Comparison of ENCODE assay signal across 35 mouse cellular contexts in the genomic region with DNA sequence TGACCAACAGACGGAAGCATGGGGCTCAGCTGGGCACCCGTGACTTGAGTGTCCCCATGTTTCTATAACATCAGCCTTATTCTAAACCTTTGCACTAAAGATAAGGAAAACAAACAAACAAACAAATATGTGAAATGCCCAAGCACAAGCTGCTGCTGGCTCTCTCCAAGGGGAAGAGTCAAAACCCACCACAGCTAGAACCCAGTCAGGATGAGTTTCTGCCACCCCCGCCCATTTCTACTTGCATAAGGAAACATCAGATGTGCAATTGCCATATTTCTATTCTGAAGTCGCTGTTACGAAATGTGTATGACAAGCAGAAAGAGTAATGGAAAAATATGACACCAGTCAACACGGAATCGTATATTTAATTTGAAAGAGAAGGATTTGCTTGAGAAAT.
"Had no signal": no experiment of that assay in that cellular context is flagged by ENCODE, and none has a peak within 500 bp of the region (broad histone marks: within the 10 kb centered on the region; RNA-seq: fewer than 3 reads in every experiment).

No protein-coding gene starts in this region.

- H3K27ac ChIP-seq: heart, embryonic 10.5 days; heart, embryonic 13.5 days; heart, embryonic 15.5 days; hindbrain, embryonic 10.5 days; hindbrain, embryonic 12.5 days; hindbrain, embryonic 13.5 days; hindbrain, embryonic 14.5 days; hindbrain, embryonic 15.5 days; hindbrain, postnatal 0 days; intestine, embryonic 15.5 days; kidney, embryonic 15.5 days; kidney, postnatal 0 days; layer of hippocampus, adult 2 months had no signal

- H3K4me2 ChIP-seq: heart, embryonic 11.5 days; heart, embryonic 12.5 days; heart, embryonic 13.5 days; heart, embryonic 15.5 days; hindbrain, embryonic 12.5 days; hindbrain, embryonic 13.5 days; hindbrain, embryonic 14.5 days; hindbrain, embryonic 15.5 days; intestine, embryonic 15.5 days; kidney, embryonic 15.5 days had no signal

- H3K4me3 ChIP-seq: heart, embryonic 10.5 days; heart, embryonic 12.5 days; heart, embryonic 13.5 days; heart, embryonic 15.5 days; hindbrain, embryonic 10.5 days; hindbrain, embryonic 12.5 days; hindbrain, embryonic 13.5 days; hindbrain, embryonic 15.5 days; intestine, embryonic 15.5 days; kidney, embryonic 15.5 days; layer of hippocampus, adult 2 months had no signal

- ATAC-seq: hindbrain, embryonic 16.5 days; hindbrain, postnatal 0 days; inflammation-experienced regulatory T-cells, adult 6 months; intestine, embryonic 15.5 days; intestine, embryonic 16.5 days; intestine, postnatal 0 days had no signal

- H3K9ac ChIP-seq: heart, embryonic 12.5 days; heart, embryonic 13.5 days; heart, embryonic 15.5 days; hindbrain, embryonic 12.5 days; hindbrain, embryonic 13.5 days; hindbrain, embryonic 14.5 days; hindbrain, embryonic 15.5 days; intestine, embryonic 15.5 days; kidney, embryonic 15.5 days had no signal

- H3K27me3 ChIP-seq: heart, embryonic 12.5 days; heart, embryonic 13.5 days; heart, embryonic 15.5 days; hindbrain, embryonic 12.5 days; hindbrain, embryonic 13.5 days; hindbrain, embryonic 15.5 days; intestine, embryonic 15.5 days; kidney, embryonic 15.5 days had no signal

- H3K9me3 ChIP-seq: heart, embryonic 10.5 days; heart, embryonic 12.5 days; heart, embryonic 13.5 days; heart, embryonic 15.5 days; hindbrain, embryonic 10.5 days; hindbrain, embryonic 12.5 days; hindbrain, embryonic 13.5 days; hindbrain, embryonic 15.5 days; intestine, embryonic 15.5 days; kidney, embryonic 15.5 days had no signal

- H3K4me1 ChIP-seq: heart, embryonic 10.5 days; heart, embryonic 12.5 days; heart, embryonic 13.5 days; heart, embryonic 15.5 days; hindbrain, embryonic 10.5 days; hindbrain, embryonic 12.5 days; hindbrain, embryonic 13.5 days; hindbrain, embryonic 15.5 days; intestine, embryonic 15.5 days; kidney, embryonic 15.5 days had no signal

- H3K36me3 ChIP-seq: heart, embryonic 10.5 days; heart, embryonic 12.5 days; heart, embryonic 13.5 days; heart, embryonic 15.5 days; hindbrain, embryonic 10.5 days; hindbrain, embryonic 12.5 days; hindbrain, embryonic 13.5 days; hindbrain, embryonic 15.5 days; intestine, embryonic 15.5 days; kidney, embryonic 15.5 days had no signal

- DNase-seq: heart, postnatal 10 days; heart, postnatal 14 days; heart, postnatal 36 days; heart, postnatal 4 days; kidney, adult 11 months; kidney, adult 18-20 months; kidney, adult 2 months; kidney, adult 8-10 months; kidney, adult 9 months; kidney, postnatal 10 days; kidney, postnatal 14 days; kidney, postnatal 25 days; kidney, postnatal 36 days; kidney, postnatal 4 days; layer of hippocampus, adult 9-11 months; layer of hippocampus, postnatal 36 days had no signal
